In the genomic region with DNA sequence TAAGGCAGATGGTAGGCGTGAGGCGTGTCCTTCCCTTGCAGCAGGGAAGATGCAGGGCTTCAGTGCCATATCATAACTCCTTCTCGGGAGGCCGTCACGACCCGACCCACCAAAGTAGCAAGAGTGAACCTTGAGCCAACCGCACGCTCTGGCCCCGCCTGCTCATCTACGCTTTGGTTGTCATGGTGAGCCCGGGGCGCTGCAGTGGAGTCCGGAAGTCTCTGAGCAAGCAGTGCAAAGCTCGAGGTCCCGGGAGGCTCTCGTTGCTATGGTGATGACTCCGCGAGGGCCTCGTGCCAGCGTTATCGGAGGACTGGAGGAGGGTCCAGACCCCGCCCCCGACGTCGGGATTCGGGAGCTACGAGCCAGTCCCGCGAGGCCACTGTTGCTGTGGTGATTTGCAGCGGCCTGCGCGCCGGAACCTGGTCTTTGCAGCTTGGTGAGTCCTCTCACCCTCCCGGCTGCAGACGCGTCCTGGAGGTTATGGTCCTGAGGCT, we compare ENCODE assay signal across 8 mouse cellular contexts. TPM values are rescaled to one million over a fixed set of nuclear protein-coding genes. Genes with fewer than 3 reads are reported as not detected.
DNase-seq lines count a peak whose midpoint lies in the region; ATAC-seq and TF ChIP-seq lines count a peak whose summit lies in the region.

A gene (plus strand): TSS at position 176 of the 497 bp plus-strand sequence.

- TF ChIP-seq EP300 in ES-Bruce4 (IDR thresholded peaks at IDR 0.05; ENCODE audit: insufficient read depth, low read depth, low read length), result no peak

- H3K36me3 ChIP-seq in ES-Bruce4 (ENCODE audit: control insufficient read depth, insufficient read depth, low read length, poor library complexity, severe bottlenecking), result no peaks in the 10 kb centered on the region
- H3K36me3 ChIP-seq in forebrain, postnatal 0 days (ENCODE audit: insufficient read depth), result no peaks in the 10 kb centered on the region
- no peaks in the 10 kb centered on the region for H3K36me3 ChIP-seq in lung, embryonic 14.5 days (ENCODE audit: insufficient read depth)

- peak; percentile 74 for DNase-seq in cerebellum, adult 11 months
- DNase-seq in forebrain, postnatal 0 days, result peak; percentile 95
- DNase-seq in heart, postnatal 4 days, result peak; percentile 98
- DNase-seq in layer of hippocampus, adult 8-10 months (ENCODE audit: low spot score in 2 of 2), result peak; percentile 94 to 95
- DNase-seq in lung, embryonic 14.5 days, result peak; percentile 100
- DNase-seq in thymus, adult 18-20 months, result peak; percentile 74 to 82

- H3K4me1 ChIP-seq in ES-Bruce4 (ENCODE audit: control insufficient read depth, insufficient read depth, low read length), result peaks cover 1% of the 10 kb centered on the region
- peaks cover 20% of the 10 kb centered on the region for H3K4me1 ChIP-seq in forebrain, postnatal 0 days (ENCODE audit: insufficient read depth)
- 0 out of 2 replicates have a peak, but pooled peaks cover 2% of the 10 kb centered on the region for H3K4me1 ChIP-seq in lung, embryonic 14.5 days (ENCODE audit: insufficient read depth)
- peaks cover 10% of the 10 kb centered on the region for H3K4me1 ChIP-seq in olfactory bulb, adult 2 months (ENCODE audit: control insufficient read depth, insufficient read depth, low read length)

- no peak within 1 kb of the TSS for H3K9ac ChIP-seq in ES-Bruce4 (ENCODE audit: low read depth, poor library complexity, severe bottlenecking)
- peak within 1 kb of the TSS; percentile 63 for H3K9ac ChIP-seq in forebrain, postnatal 0 days
- H3K9ac ChIP-seq in lung, embryonic 14.5 days, result peak within 1 kb of the TSS; percentile 45

- no peak within 1 kb of the TSS for H3K27ac ChIP-seq in ES-Bruce4 (ENCODE audit: insufficient read depth, low read length)
- H3K27ac ChIP-seq in forebrain, postnatal 0 days (ENCODE audit: low read depth, low read length), result peak within 1 kb of the TSS; percentile 79
- H3K27ac ChIP-seq in lung, embryonic 14.5 days (ENCODE audit: low read depth), result peak within 1 kb of the TSS; percentile 61; the same call in 1 of the 2 replicates
- peak within 1 kb of the TSS; percentile 80 for H3K27ac ChIP-seq in olfactory bulb, adult 2 months (ENCODE audit: insufficient read depth, low read depth, low read length)

- H3K9me3 ChIP-seq in ES-Bruce4 (replicated peaks; ENCODE audit: control insufficient read depth, insufficient read depth, low read length, poor library complexity, severe bottlenecking), result no peaks in the 10 kb centered on the region
- no peaks in the 10 kb centered on the region for H3K9me3 ChIP-seq in forebrain, postnatal 0 days (ENCODE audit: low read length)
- H3K9me3 ChIP-seq in lung, embryonic 14.5 days (ENCODE audit: low read depth, low read length), result no peaks in the 10 kb centered on the region

- under 1% methylated on average over 36 of the region's 36 CpGs for WGBS in forebrain, postnatal 0 days
- WGBS in lung, embryonic 14.5 days, result under 1% methylated on average over 36 of the region's 36 CpGs
- under 1% methylated on average over 36 of the region's 36 CpGs for WGBS in olfactory bulb, adult 2 months

- peak within 1 kb of the TSS; percentile 22 for H3K4me3 ChIP-seq in ES-Bruce4 (ENCODE audit: low read depth, low read length)
- H3K4me3 ChIP-seq in forebrain, postnatal 0 days (ENCODE audit: low read depth, low read length), result peak within 1 kb of the TSS; percentile 48
- peak within 1 kb of the TSS; percentile 46 for H3K4me3 ChIP-seq in lung, embryonic 14.5 days (ENCODE audit: low read depth, low read length)
- H3K4me3 ChIP-seq in olfactory bulb, adult 2 months (ENCODE audit: insufficient read depth, low read depth, low read length), result peak within 1 kb of the TSS; percentile 65

- no peak for TF ChIP-seq CTCF in ES-Bruce4 (IDR thresholded peaks at IDR 0.05; ENCODE audit: low read depth, low read length)
- TF ChIP-seq CTCF in forebrain, postnatal 0 days (IDR thresholded peaks at IDR 0.05; ENCODE audit: low read depth), result no peak
- no peak for TF ChIP-seq CTCF in lung, embryonic 14.5 days (IDR thresholded peaks at IDR 0.05; ENCODE audit: low read depth)
- no peak for TF ChIP-seq CTCF in olfactory bulb, adult 2 months (IDR thresholded peaks at IDR 0.05; ENCODE audit: insufficient read depth, low read depth, low read length)

- peak; percentile 94 for ATAC-seq in forebrain, postnatal 0 days
- peak; percentile 98 for ATAC-seq in lung, embryonic 14.5 days (ENCODE audit: insufficient read depth)

- H3K27me3 ChIP-seq in ES-Bruce4 (ENCODE audit: control insufficient read depth, insufficient read depth, low read length, poor library complexity, severe bottlenecking), result no peaks in the 10 kb centered on the region
- H3K27me3 ChIP-seq in forebrain, postnatal 0 days (ENCODE audit: insufficient read depth, low read length), result no peaks in the 10 kb centered on the region
- H3K27me3 ChIP-seq in lung, embryonic 14.5 days (ENCODE audit: insufficient read depth, low read length), result no peaks in the 10 kb centered on the region

- H3K4me2 ChIP-seq in forebrain, postnatal 0 days (ENCODE audit: low read depth), result peak within 1 kb of the TSS; percentile 77
- peak within 1 kb of the TSS; percentile 61 for H3K4me2 ChIP-seq in lung, embryonic 14.5 days

- no peak for TF ChIP-seq POLR2A in ES-Bruce4 (IDR thresholded peaks at IDR 0.05; ENCODE audit: insufficient read depth, low read length)
- no peak for TF ChIP-seq POLR2A in olfactory bulb, adult 2 months (IDR thresholded peaks at IDR 0.05; ENCODE audit: insufficient read depth, low read depth, low read length)

RNA-seq across cellular contexts. Expression of the gene that starts here (rescaled TPM):
- 1.2 and 1.3 TPM in 2 replicates for polyA plus RNA-seq in ES-Bruce4 (2011; ENCODE audit: insufficient read depth, insufficient read length, low read depth, missing spikeins)
- total RNA-seq in forebrain, postnatal 0 days (2014; rRNA removed), result 20.1 and 24.4 TPM in 2 replicates
- polyA plus RNA-seq in forebrain, postnatal 0 days (2015; fragmentation: Nextera tagmentation; extraction: Ambion mirVana), result 17.9 and 26.8 TPM in 2 replicates
- 1 to 10 TPM; 1.7 to 1.8 TPM for total RNA-seq in heart, postnatal 4 days (2021)
- 10 to 100 TPM; 30.0 to 35.7 (median 33.2) TPM for total RNA-seq in layer of hippocampus, adult 8-10 months (2022)
- polyA plus RNA-seq in lung, embryonic 14.5 days (2014; fragmentation: Nextera tagmentation; extraction: Ambion mirVana), result 12.8 and 14.8 TPM in 2 replicates
- polyA plus RNA-seq in olfactory bulb, adult 2 months (2012; ENCODE audit: insufficient read depth, insufficient read length, low replicate concordance, missing spikeins), result not detected in 2 replicates
